Mouse (Mus musculus) forebrain, embryonic 11.5 days (tissue): ENCODE results near the gene Tm4sf4. TPM values are rescaled to one million over a fixed set of nuclear protein-coding genes. Genes with fewer than 3 reads are reported as not detected.

Source experiments
- ATAC-seq: fragments of 200-750 bp; cut with Nextera tagmentation; replicated peaks from 2 replicates; pipeline ENCODE4 v1.8.0; 2017; ENCODE audit warnings: moderate TSS enrichment; ENCODE audit not compliant: low FRiP score
- DNase-seq: peaks from one replicate; pipeline ENCODE4 v3.0.0-alpha.2; 2017; ENCODE audit warnings: low spot score
- H3K27ac ChIP-seq: fragments of 300-500 bp; sonication (generic); 2 replicates; pipeline ENCODE4 v1.5.1; 2014; ENCODE audit warnings: low read depth, low read length
- H3K27me3 ChIP-seq: fragments of 300-500 bp; sonication (generic); 2 replicates; pipeline ENCODE4 v1.6.1; 2014; ENCODE audit warnings: mild to moderate bottlenecking, low read length, mixed read lengths; ENCODE audit not compliant: control insufficient read depth, insufficient read depth
- H3K36me3 ChIP-seq: fragments of 300-500 bp; sonication (generic); 2 replicates; pipeline ENCODE4 v1.6.1; 2014; ENCODE audit warnings: mild to moderate bottlenecking, low read length, moderate library complexity, mixed read lengths; ENCODE audit not compliant: control insufficient read depth, insufficient read depth
- H3K4me1 ChIP-seq: fragments of 300-500 bp; sonication (generic); replicated peaks from 2 replicates; pipeline ENCODE4 v1.6.1; 2014; ENCODE audit warnings: low read length, mixed read lengths; ENCODE audit not compliant: control insufficient read depth, insufficient read depth
- H3K4me2 ChIP-seq: fragments of 300-500 bp; sonication (generic); 2 replicates; pipeline ENCODE4 v1.6.1; 2014; ENCODE audit warnings: low read depth, mild to moderate bottlenecking, low read length, moderate library complexity, mixed read lengths; ENCODE audit not compliant: severe bottlenecking
- H3K4me3 ChIP-seq: fragments of 300-500 bp; sonication (generic); 2 replicates; pipeline ENCODE4 v1.5.1; 2014; ENCODE audit warnings: low read depth, low read length
- H3K9ac ChIP-seq: fragments of 300-500 bp; sonication (generic); 2 replicates; pipeline ENCODE4 v1.6.1; 2014; ENCODE audit warnings: low read length
- H3K9me3 ChIP-seq: fragments of 300-500 bp; sonication (generic); 2 replicates; pipeline ENCODE4 v1.6.1; 2016; ENCODE audit warnings: low read length, mixed read lengths; ENCODE audit not compliant: control insufficient read depth
- WGBS: fragments of 180-500 bp; shearing (Covaris S2); extraction: QIAGEN DNeasy Blood & Tissue Kit; methylation state at CpG from one replicate; pipeline ENCODE4 v1.1.7; 2014; 5-methylcytosine and 5-hydroxymethylcytosine counted together
- polyA plus RNA-seq: library from polyadenylated mRNA; unstranded; fragments of >200 nt; fragmentation: Nextera tagmentation; extraction: Ambion mirVana; gene quantifications from 2 replicates; pipeline ENCODE4 v1.2.1, GENCODE M21; 2014

Gene Tm4sf4
- polyA plus RNA-seq, 1 experiment from 2014 or later: 0.20 TPM

GRCm38 (mm10) chr3:57429486-57429885 is 4.4 kb downstream of the Tm4sf4 start:
- Histone ChIP-seq H3K4me3 (no peak overlapping the region), H3K27me3 (no peaks in the 10 kb centered on the region), H3K4me2 (no peak overlapping the region), H3K9me3 (no peaks in the 10 kb centered on the region), H3K36me3 (no peaks in the 10 kb centered on the region), H3K27ac (no peak overlapping the region), H3K9ac (no peak overlapping the region), H3K4me1 (no peaks in the 10 kb centered on the region)
- no peak for DNase-seq
- 76% methylated on average over 4 of the region's 4 CpGs for WGBS
- no peak for ATAC-seq

GRCm38 (mm10) chr3:57431706-57432105 is 6.6 kb downstream of the Tm4sf4 start:
- no peak overlapping the region for H3K27ac ChIP-seq
- WGBS: 82% methylated on average over 3 of the region's 3 CpGs
- no peak overlapping the region for H3K4me2 ChIP-seq
- H3K4me1 ChIP-seq: no peaks in the 10 kb centered on the region
- DNase-seq (no peak), ATAC-seq (no peak)
- H3K27me3 ChIP-seq: no peaks in the 10 kb centered on the region
- H3K9ac ChIP-seq: no peak overlapping the region
- H3K36me3 ChIP-seq: no peaks in the 10 kb centered on the region
- no peak overlapping the region for H3K4me3 ChIP-seq
- H3K9me3 ChIP-seq: no peaks in the 10 kb centered on the region

- ATAC-seq: no peak
- H3K4me1 ChIP-seq: no peaks in the 10 kb centered on the region
- 87% methylated on average over 8 of the region's 8 CpGs for WGBS
Observed at GRCm38 (mm10) chr3:57435364-57435763, 10.2 kb downstream of the Tm4sf4 start.

GRCm38 (mm10) chr3:57440956-57441355 is 15.8 kb downstream of the Tm4sf4 start:
- Histone ChIP-seq H3K4me1 (no peaks in the 10 kb centered on the region), H3K27ac (no peak overlapping the region), H3K9ac (no peak overlapping the region), H3K4me3 (no peak overlapping the region), H3K4me2 (no peak overlapping the region), H3K36me3 (no peaks in the 10 kb centered on the region), H3K27me3 (no peaks in the 10 kb centered on the region), H3K9me3 (no peaks in the 10 kb centered on the region)
- whole genome bisulfite sequencing: 71% methylated on average over 3 of the region's 3 CpGs
- DNase-seq (no peak), ATAC-seq (no peak)

More at GRCm38 (mm10) chr3:57435364-57435763, 10.2 kb downstream of the Tm4sf4 start:
- Histone ChIP-seq H3K27me3 (no peaks in the 10 kb centered on the region), H3K27ac (no peak overlapping the region), H3K4me3 (no peak overlapping the region), H3K9ac (no peak overlapping the region), H3K4me2 (no peak overlapping the region), H3K36me3 (no peaks in the 10 kb centered on the region), H3K9me3 (no peaks in the 10 kb centered on the region)
- DNase-seq: no peak

GRCm38 (mm10) chr3:57445706-57446105 is 20.6 kb downstream of the Tm4sf4 start:
- H3K4me2 ChIP-seq: no peak overlapping the region
- DNase-seq (no peak), ATAC-seq (no peak)
- WGBS: 56% methylated on average over 3 of the region's 3 CpGs
- H3K36me3 ChIP-seq: no peaks in the 10 kb centered on the region
- H3K27ac ChIP-seq: no peak overlapping the region
- no peaks in the 10 kb centered on the region for H3K27me3 ChIP-seq
- H3K9ac ChIP-seq: no peak overlapping the region
- H3K9me3 ChIP-seq: no peaks in the 10 kb centered on the region
- no peak overlapping the region for H3K4me3 ChIP-seq
- no peaks in the 10 kb centered on the region for H3K4me1 ChIP-seq

GRCm38 (mm10) chr3:57447889-57448288 is 22.8 kb downstream of the Tm4sf4 start:
- H3K9ac ChIP-seq: no peak overlapping the region
- no peak overlapping the region for H3K4me2 ChIP-seq
- H3K4me3 ChIP-seq: no peak overlapping the region
- no peaks in the 10 kb centered on the region for H3K36me3 ChIP-seq
- no peak for DNase-seq
- no peak for ATAC-seq
- H3K27me3 ChIP-seq: no peaks in the 10 kb centered on the region
- H3K27ac ChIP-seq: no peak overlapping the region
- WGBS: 55% methylated on average over 1 of the region's 1 CpGs
- H3K9me3 ChIP-seq: no peaks in the 10 kb centered on the region
- H3K4me1 ChIP-seq: no peaks in the 10 kb centered on the region

GRCm38 (mm10) chr3:57448445-57448844 is 23.3 kb downstream of the Tm4sf4 start:
- Histone ChIP-seq H3K9me3 (no peaks in the 10 kb centered on the region), H3K9ac (no peak overlapping the region), H3K4me3 (no peak overlapping the region), H3K27ac (no peak overlapping the region), H3K4me2 (no peak overlapping the region), H3K36me3 (no peaks in the 10 kb centered on the region), H3K27me3 (no peaks in the 10 kb centered on the region), H3K4me1 (no peaks in the 10 kb centered on the region)
- peak; percentile 79 for DNase-seq
- 35% methylated on average over 5 of the region's 5 CpGs for WGBS
- ATAC-seq: peak; percentile 65

- H3K4me2 ChIP-seq: no peak overlapping the region
- no peaks in the 10 kb centered on the region for H3K27me3 ChIP-seq
- no peak for DNase-seq
- no peak for ATAC-seq
- no peak overlapping the region for H3K9ac ChIP-seq
- no peak overlapping the region for H3K27ac ChIP-seq
- no peaks in the 10 kb centered on the region for H3K36me3 ChIP-seq
- no peaks in the 10 kb centered on the region for H3K9me3 ChIP-seq
- H3K4me1 ChIP-seq: no peaks in the 10 kb centered on the region
- no peak overlapping the region for H3K4me3 ChIP-seq
- WGBS: 75% methylated on average over 11 of the region's 11 CpGs
Observed at GRCm38 (mm10) chr3:57458652-57459051, 33.5 kb downstream of the Tm4sf4 start.

GRCm38 (mm10) chr3:57463302-57463701 is 38.2 kb downstream of the Tm4sf4 start:
- no peak for ATAC-seq
- no peak overlapping the region for H3K9ac ChIP-seq
- 90% methylated on average over 4 of the region's 4 CpGs for WGBS

More at GRCm38 (mm10) chr3:57463302-57463701, 38.2 kb downstream of the Tm4sf4 start:
- Histone ChIP-seq H3K36me3 (no peaks in the 10 kb centered on the region), H3K27me3 (no peaks in the 10 kb centered on the region), H3K9me3 (no peaks in the 10 kb centered on the region), H3K4me3 (no peak overlapping the region), H3K27ac (no peak overlapping the region), H3K4me1 (no peaks in the 10 kb centered on the region), H3K4me2 (no peak overlapping the region)
- no peak for DNase-seq
